ENCODE assay signal across 8 mouse cellular contexts in the genomic region with DNA sequence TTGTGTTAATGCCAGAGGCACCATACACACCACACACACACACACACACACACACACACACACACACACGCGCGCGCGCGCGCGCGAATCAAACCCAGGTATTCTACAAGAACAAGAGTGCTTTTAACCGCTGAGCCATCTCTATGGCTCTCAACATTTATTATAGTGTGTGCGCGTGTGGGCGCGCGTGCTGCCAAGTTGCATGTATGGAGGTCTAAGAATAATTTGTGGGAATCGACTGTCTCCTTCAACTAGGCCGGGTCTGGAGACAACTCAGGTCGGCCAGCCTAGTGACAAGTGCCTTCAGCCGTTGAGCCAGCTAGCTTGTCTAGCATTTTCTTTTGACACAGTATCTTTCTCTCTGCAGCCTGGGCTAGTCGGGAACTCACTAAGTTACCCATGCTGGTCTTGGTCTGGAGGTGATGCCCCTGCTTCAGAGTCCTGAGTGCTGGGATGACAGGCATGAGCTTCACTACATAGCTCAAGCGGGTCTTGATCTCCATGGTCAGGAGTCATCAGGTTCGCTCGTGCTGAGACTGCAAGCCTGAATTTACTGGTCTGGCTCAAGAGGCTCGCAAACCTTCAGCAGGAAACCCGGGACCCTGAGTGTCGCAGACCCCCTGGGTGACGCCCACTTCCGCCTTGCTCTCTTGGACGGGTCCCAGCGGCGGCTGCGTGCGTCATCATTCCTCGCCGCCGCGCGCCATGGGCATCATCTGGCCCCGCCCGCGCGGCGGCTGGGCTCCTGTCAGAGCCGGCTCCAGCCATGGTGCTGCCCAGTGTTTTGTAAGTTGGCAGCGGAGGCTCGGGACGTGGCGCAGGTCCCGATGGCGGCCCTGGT. TPM values are rescaled to one million over a fixed set of nuclear protein-coding genes. Genes with fewer than 3 reads are reported as not detected.
DNase-seq lines count a peak whose midpoint lies in the region; ATAC-seq and TF ChIP-seq lines count a peak whose summit lies in the region.

A gene (plus strand): TSS at position 709 of the 841 bp plus-strand sequence.

- in situ Hi-C loops in Patski (cut with MboI; ENCODE audit: low pct_unique_long_range_greater_than_20kb) = no loop called here

- H3K4me1 ChIP-seq in hindbrain, embryonic 13.5 days (replicated peaks) = peaks cover 18% of the 10 kb centered on the region

- peak within 1 kb of the TSS; percentile 97 for H3K4me3 ChIP-seq in hindbrain, embryonic 13.5 days

- TF ChIP-seq CTCF in Patski (IDR thresholded peaks at IDR 0.05) = no peak

- no peaks in the 10 kb centered on the region for H3K9me3 ChIP-seq in hindbrain, embryonic 13.5 days

- 6% methylated on average over 50 of the region's 50 CpGs for WGBS in hindbrain, embryonic 13.5 days

- POLR2A ChIA-PET in Patski (lab: Charles Lee) = interaction anchor here (1.3 kb wide), 1 partner anchor 49 kb away, joined by 3 read pairs; no protein-coding TSS in a partner anchor

- CTCF ChIA-PET in Patski (lab: Charles Lee) = no interaction called here

- peak within 1 kb of the TSS; percentile 98 for H3K9ac ChIP-seq in hindbrain, embryonic 13.5 days

- peak within 1 kb of the TSS; percentile 93 for H3K27ac ChIP-seq in hindbrain, embryonic 13.5 days

- H3K4me2 ChIP-seq in hindbrain, embryonic 13.5 days = peak within 1 kb of the TSS; percentile 84

- H3K36me3 ChIP-seq in hindbrain, embryonic 13.5 days = no peaks in the 10 kb centered on the region

- peak; percentile 79 for ATAC-seq in Patski
- ATAC-seq in hindbrain, embryonic 13.5 days (ENCODE audit: low FRiP score) = peak; percentile 98

- peak; percentile 27 for DNase-seq in Patski (ENCODE audit: low read depth, low spot score)
- DNase-seq in cerebellum, postnatal 14 days = peak; percentile 97
- DNase-seq in frontal cortex, postnatal 14 days (ENCODE audit: low spot score in 2 of 2) = peak; percentile 81 to 87
- DNase-seq in layer of hippocampus, postnatal 25 days (ENCODE audit: extremely low spot score in 1 of 2, low spot score in 1 of 2) = peak; percentile 93 to 95
- DNase-seq in lung, postnatal 25 days (ENCODE audit: low spot score) = peak; percentile 90
- peak; percentile 96 for DNase-seq in retina, embryonic 14.5 days (ENCODE audit: low spot score)
- peak; percentile 94 for DNase-seq in thymus, postnatal 4 days

- peaks cover 2% of the 10 kb centered on the region for H3K27me3 ChIP-seq in Patski
- H3K27me3 ChIP-seq in hindbrain, embryonic 13.5 days = no peaks in the 10 kb centered on the region

RNA-seq across cellular contexts. Expression of the gene that starts here (rescaled TPM):
- polyA plus RNA-seq in Patski (2021) = 27.4 TPM
- polyA plus RNA-seq in hindbrain, embryonic 13.5 days (2015; fragmentation: Nextera tagmentation; extraction: Ambion mirVana) = 13.9 and 14.5 TPM in 2 replicates
- total RNA-seq in layer of hippocampus, postnatal 25 days (2021) = 10 to 100 TPM; 42.3 to 45.3 TPM

Comparison
In these comparisons a context has a peak if more than half of its experiments do, and no peak if none do; other contexts are left out.
1. Peak in every context shown above with its lines: DNase-seq, ATAC-seq, H3K4me3 ChIP-seq and H3K27ac ChIP-seq.
2. DNase-seq: peak in every context shown above with its lines; median percentile 97 in cerebellum, postnatal 14 days; 96 in retina, embryonic 14.5 days; 94 in layer of hippocampus, postnatal 25 days; 94 in thymus, postnatal 4 days; 90 in lung, postnatal 25 days; 84 in frontal cortex, postnatal 14 days; 27 in Patski.